7 mouse cellular contexts compared by ENCODE assay signal in the genomic region with DNA sequence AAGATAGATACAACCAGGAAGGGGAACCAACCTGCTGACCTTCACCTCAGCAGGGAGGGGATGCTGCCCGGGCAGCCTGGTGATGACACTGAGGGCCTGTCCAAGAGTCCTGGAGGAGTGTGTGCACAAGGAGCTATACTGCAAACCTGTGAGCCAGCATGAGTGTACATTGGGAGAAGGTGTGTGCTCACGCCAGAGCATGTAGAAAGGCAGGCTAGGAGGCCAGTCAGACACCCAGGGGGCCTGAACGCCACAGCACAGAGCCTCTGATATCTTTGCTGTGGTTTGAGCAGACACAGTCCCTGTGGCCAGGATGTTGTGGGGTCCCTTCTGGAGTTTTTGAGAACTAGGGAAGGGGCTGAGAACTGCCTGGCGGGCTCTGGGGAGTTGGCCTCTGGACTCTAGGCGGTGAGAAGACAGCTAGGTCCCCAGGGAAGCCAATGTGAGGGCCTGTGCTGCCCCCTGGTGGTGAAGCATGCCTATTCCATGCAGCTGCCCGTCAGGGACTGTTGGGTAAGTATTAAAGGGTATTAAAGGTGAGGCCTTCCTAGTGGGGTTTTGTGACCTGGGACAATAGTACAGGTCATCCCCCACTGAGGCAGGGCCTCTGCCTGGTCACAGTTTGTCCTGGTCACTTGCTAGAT. TPM values are rescaled to one million over a fixed set of nuclear protein-coding genes. Genes with fewer than 3 reads are reported as not detected.
DNase-seq lines count a peak whose midpoint lies in the region; ATAC-seq lines count a peak whose summit lies in the region.

No protein-coding gene starts in this region.

- intact Hi-C loops in left cerebral cortex, postnatal 4 days (cut with DNase I), result loop anchor here (1.0 kb wide), 1 partner anchor 190 kb away; no protein-coding TSS in a partner anchor

- H3K9ac ChIP-seq in midbrain, embryonic 14.5 days (replicated peaks; ENCODE audit: low read length), result no peak overlapping the region

- no peak overlapping the region for H3K4me3 ChIP-seq in midbrain, embryonic 14.5 days (replicated peaks; ENCODE audit: low read depth, low read length)

- ATAC-seq in granulocyte monocyte progenitor cell, adult 5-6 weeks (replicated peaks; ENCODE audit: poor library complexity, severe bottlenecking), result peak; percentile 70
- peak; percentile 70; the same call in 1 of the 2 replicates for ATAC-seq in midbrain, embryonic 14.5 days (ENCODE audit: low FRiP score, low TSS enrichment)

- peak; percentile 95 for DNase-seq in adrenal gland, postnatal 10 days
- peak; percentile 93 for DNase-seq in embryo, embryonic 9.5 days (ENCODE audit: extremely low spot score)
- peak; percentile 60 for DNase-seq in kidney, adult 11 months
- peak; percentile 90 for DNase-seq in left cerebral cortex, postnatal 4 days
- DNase-seq in midbrain, embryonic 14.5 days, result peak; percentile 92
- peak; percentile 63 for DNase-seq in spleen, adult 12 weeks (ENCODE audit: low spot score)

- 32% methylated on average over 6 of the region's 6 CpGs for WGBS in midbrain, embryonic 14.5 days

- H3K27me3 ChIP-seq in midbrain, embryonic 14.5 days (ENCODE audit: control insufficient read depth, insufficient read depth, low read length), result no peaks in the 10 kb centered on the region

- H3K27ac ChIP-seq in midbrain, embryonic 14.5 days (replicated peaks; ENCODE audit: low read depth, low read length), result no peak overlapping the region

- H3K9me3 ChIP-seq in midbrain, embryonic 14.5 days (ENCODE audit: control insufficient read depth, low read length), result no peaks in the 10 kb centered on the region

- H3K4me2 ChIP-seq in midbrain, embryonic 14.5 days (ENCODE audit: low read length), result no peak overlapping the region

- 0 out of 2 replicates have a peak, but pooled peaks cover 2% of the 10 kb centered on the region for H3K4me1 ChIP-seq in midbrain, embryonic 14.5 days (ENCODE audit: control insufficient read depth, insufficient read depth, low read length)

- no peaks in the 10 kb centered on the region for H3K36me3 ChIP-seq in midbrain, embryonic 14.5 days (ENCODE audit: control insufficient read depth, insufficient read depth, low read length)

RNA-seq across cellular contexts. Expression of a gene that starts 24.2 kb away (rescaled TPM):
- total RNA-seq in adrenal gland, postnatal 10 days (2021), result 10 to 100 TPM; 34.3 to 37.7 TPM
- total RNA-seq in granulocyte monocyte progenitor cell, adult 5-6 weeks (2014; fragmentation: Nextera tagmentation), result not detected in 2 replicates
- not detected in 2 replicates for total RNA-seq in granulocyte monocyte progenitor cell, adult 5-6 weeks (2017)
- 1 to 10 TPM; 5.3 to 7.6 TPM for total RNA-seq in left cerebral cortex, postnatal 4 days (2021)
- 7.3 and 14.9 TPM in 2 replicates for polyA plus RNA-seq in midbrain, embryonic 14.5 days (2014; fragmentation: Nextera tagmentation; extraction: Ambion mirVana)

Comparison
In these comparisons a context has a peak if more than half of its experiments do, and no peak if none do; other contexts are left out.
1. RNA of a gene that starts 24.2 kb away (total RNA-seq): 34.3 to 37.7 TPM in adrenal gland, postnatal 10 days and 5.3 to 7.6 TPM in left cerebral cortex, postnatal 4 days; not detected in granulocyte monocyte progenitor cell, adult 5-6 weeks; every median in the first group is over 4 times any median in the second.
2. Peak in every context shown above with its lines, with median percentiles within 50 percentile points of each other: DNase-seq.